Mouse (Mus musculus) gastrocnemius, adult 18-20 months (tissue): ENCODE measurements around the gene Ticam1. TPM values are rescaled to one million over a fixed set of nuclear protein-coding genes. Genes with fewer than 3 reads are reported as not detected.

Experiments used
- DNase-seq: peaks from one replicate; pipeline ENCODE4 v3.0.0; 2021; ENCODE audit warnings: low spot score
- long read RNA-seq, 2 experiments: library from polyadenylated mRNA; stranded (forward); transcript quantifications; one replicate each; pipeline ENCODE4 v2.0.0; 2021
- total RNA-seq, 2 experiments: library from RNA; stranded (reverse); gene quantifications; 2 replicates each; pipeline ENCODE4 v1.2.3; 2021

Gene Ticam1
- total RNA-seq, result 1 to 10 TPM; 2.0 to 2.5 TPM
- long read RNA-seq, experiment 1, partial matches to known transcripts, result 0 of 2 reads
- long read RNA-seq, experiment 1, other reads (novel, unspliced or antisense), result 0 of 2 reads
- long read RNA-seq, experiment 2, result 0 reads

DNA sequence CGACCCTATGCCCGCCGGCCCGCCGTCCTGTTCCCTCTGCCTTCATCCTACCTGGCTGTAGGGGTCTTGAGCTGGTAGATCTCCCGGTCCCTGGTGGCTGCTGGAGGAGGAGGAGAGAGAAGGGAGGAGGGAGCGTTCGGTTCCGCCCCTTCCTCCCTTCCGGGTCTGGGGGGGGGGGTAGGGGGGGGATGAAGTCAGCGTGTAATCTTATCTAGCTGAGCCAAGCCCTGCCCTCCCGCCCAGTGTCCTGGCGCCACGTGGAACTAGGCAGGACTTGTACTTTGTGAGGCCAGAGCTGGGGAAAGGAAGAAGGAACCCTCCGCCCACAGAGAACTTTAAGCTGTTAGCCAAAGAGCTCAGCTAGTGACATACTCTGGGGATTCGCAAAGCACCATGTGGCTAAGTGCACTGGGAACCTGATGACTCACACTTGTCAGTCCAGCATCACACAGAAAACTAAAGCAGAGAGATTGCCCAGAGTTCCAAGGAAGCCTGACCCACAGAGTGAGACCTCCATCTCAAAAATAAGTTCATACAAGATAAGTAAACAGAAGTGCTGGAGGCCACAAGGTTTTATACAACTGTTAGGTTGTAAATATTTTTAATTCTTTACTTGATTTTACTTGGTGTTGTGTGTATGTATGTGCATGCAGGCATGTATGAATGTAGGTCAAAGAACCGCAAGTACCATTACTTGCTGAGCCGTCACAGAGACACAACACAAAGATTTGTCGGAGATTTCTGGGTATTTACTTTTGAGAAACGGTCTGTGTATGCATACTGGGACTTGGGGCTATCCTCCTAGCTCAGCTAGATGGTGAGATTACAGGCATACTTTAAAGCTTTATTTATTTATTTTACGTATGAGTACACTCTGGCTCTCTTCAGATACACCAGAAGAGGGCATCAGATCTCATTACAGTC is at the start of gene Ticam1:
Gene Ticam1, minus strand, starts transcription at position 144 of the 924 bp plus-strand sequence.
- peak; percentile 94 for DNase-seq

- DNase-seq, result peak; percentile 99
These were observed 49.0 kb upstream of the Ticam1 start, which contains the start of gene Kdm4b for GRCm38 (mm10) chr17:56325450-56326152. Gene Kdm4b, plus strand, starts transcription at chr17:56326062.

GRCm38 (mm10) chr17:56324419-56324818 is 47.8 kb upstream of the Ticam1 start:
- DNase-seq, result no peak

- DNase-seq, result no peak
These were observed 32.8 kb upstream of the Ticam1 start for GRCm38 (mm10) chr17:56309191-56309945.

DNA sequence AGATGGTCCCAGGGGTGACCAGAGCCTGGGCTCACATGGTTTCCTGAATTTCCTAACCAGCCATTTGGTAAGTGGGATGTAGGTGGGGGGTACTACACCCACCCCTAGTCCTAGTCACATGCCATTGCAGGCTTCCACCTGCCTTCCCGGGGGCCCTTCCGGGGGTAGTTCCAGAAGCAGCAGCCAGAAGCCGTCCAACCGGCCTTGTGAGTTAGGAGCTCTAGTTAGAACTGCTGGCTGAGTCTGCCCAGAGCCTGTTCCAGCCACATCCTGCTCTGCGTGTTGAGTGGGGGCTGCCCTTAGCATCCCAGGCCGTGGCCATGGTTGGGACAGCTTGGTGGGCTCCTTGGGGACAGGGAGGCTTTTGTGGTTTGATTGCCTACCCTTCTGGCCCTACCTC is 31.5 kb upstream of the Ticam1 start:
- no peak for DNase-seq

DNA sequence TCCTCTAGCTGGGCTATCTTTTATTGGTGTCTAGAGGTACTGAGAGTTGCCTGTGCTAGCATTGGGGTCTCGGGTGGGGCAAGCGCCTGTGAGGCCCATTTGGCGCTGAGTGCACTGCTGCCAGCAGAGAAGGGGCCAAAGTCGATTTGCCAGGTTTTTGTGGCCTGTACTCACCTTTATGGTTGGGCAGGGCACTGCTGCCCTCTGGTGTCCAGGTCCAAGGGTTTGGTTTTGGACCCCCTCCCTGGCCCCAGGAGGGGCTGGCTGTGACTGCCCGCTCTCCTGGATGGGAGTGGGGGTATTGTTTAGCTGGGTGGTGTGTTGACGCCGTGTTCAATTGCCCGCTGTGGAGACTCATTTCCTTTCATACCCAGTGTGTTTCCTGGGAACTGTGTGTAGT is 29.2 kb upstream of the Ticam1 start:
- DNase-seq, result no peak

DNA sequence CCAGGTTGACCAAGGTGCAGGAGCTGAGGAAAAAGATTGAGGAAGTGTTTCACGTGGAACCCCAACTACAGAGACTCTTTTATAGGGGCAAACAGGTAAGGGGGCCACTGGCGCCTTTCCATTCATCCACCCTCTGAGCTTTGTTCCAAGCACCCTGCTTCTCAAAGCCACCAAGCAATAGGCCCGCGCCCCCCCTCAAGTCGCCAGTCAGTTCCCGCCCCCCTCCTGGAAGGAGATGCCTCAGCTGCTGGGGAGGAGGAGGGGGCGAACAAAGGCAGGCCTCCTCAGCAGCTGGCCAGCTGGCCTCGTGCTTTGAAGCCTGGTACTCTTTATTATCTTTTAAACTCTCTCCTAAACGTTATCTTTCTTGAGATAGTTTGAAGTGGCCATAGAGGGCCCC is 28.6 kb upstream of the Ticam1 start:
- DNase-seq, result no peak

GRCm38 (mm10) chr17:56304718-56305117 is 28.1 kb upstream of the Ticam1 start:
- DNase-seq, result no peak

DNA sequence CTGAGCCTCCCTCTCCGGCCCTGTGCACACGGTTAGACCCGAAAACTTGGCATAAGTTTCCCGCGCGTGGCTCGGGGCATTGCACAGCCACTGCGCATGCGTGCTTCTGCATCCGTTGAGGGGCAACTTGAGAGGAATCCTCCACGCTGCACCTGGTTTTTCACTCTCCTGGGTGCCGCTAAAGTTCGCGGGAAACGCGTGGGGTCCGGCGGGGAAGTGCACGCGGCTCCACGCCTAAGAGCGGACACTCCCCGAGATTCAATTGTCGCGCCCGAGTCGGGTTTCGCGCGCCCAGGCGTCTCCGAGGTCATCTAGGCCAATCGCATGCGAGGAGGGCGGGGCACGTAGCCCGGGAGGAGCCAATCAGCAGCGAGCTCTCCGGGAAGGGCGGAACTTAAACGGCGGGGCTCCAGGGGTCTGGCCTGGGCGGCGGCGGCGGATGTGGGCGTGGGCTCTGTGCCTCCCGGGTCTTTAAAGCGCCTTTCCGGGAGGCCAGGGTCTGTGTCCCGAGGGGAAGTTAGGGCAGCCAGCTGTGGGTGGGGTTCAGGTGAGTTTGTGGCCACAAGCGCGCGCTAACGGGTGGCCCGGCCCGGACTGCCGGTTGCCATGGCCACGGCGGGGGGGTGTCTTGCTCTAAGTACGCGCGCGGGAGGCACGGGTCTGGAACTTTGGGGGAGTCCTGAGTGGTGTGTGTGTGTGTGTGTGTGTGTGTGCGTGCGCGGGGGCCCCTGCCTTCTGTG is 27.4 kb upstream of the Ticam1 start:
- peak; percentile 95 for DNase-seq

- DNase-seq, result peak; percentile 56
These were observed 26.7 kb upstream of the Ticam1 start, which contains the start of gene Uhrf1 for GRCm38 (mm10) chr17:56303160-56303846. Gene Uhrf1, plus strand, starts transcription at chr17:56303321.

GRCm38 (mm10) chr17:56302363-56302996 is 25.9 kb upstream of the Ticam1 start:
- DNase-seq, result no peak

GRCm38 (mm10) chr17:56300186-56300585 is 23.6 kb upstream of the Ticam1 start, which contains the start of gene Arrdc5:
Gene Arrdc5, minus strand, starts transcription at chr17:56300286.
- no peak for DNase-seq

DNA sequence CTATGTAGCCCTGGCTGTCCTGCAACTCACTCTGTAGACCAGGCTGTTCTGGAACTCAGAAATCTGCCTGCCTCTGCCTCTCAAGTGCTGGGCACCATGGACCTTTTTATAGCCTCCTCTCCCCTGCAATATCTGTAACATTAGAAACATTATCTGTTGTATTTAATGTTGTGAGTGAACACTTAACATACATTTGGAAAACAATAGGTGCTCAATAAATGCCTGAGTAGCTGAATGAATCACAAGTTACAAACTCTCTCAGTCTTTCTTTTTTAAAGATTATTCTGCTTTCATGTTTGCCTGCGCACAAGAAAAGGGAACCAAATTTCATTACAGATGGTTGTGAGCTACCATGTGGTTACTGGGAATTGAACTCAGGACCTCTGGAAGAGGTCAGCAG is 21.7 kb upstream of the Ticam1 start:
- DNase-seq, result no peak

- no peak for DNase-seq
These were observed 19.6 kb upstream of the Ticam1 start for GRCm38 (mm10) chr17:56296201-56296600.

- DNase-seq, result no peak
These were observed 17.7 kb upstream of the Ticam1 start for GRCm38 (mm10) chr17:56294241-56294640.

DNA sequence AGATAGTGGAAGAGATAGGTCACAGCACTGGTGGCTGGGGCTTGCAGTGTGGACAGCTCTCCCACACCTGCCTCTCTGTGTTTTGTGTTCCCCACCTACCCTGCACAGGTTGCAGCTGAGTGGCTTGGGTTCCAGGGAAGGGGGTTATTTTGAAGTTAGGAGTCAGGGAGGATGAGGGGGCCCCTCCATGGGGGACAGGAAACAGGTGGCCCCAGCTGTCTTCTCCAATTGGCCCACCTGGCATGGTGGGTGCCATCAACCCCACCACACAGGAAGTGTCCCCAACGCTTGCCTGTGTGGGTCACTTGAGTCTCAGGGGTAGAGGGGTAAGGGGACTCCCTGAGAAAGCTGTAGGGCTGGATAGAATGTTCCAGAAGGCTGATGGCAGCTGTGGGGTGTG is 16.7 kb upstream of the Ticam1 start:
- DNase-seq, result no peak

DNA sequence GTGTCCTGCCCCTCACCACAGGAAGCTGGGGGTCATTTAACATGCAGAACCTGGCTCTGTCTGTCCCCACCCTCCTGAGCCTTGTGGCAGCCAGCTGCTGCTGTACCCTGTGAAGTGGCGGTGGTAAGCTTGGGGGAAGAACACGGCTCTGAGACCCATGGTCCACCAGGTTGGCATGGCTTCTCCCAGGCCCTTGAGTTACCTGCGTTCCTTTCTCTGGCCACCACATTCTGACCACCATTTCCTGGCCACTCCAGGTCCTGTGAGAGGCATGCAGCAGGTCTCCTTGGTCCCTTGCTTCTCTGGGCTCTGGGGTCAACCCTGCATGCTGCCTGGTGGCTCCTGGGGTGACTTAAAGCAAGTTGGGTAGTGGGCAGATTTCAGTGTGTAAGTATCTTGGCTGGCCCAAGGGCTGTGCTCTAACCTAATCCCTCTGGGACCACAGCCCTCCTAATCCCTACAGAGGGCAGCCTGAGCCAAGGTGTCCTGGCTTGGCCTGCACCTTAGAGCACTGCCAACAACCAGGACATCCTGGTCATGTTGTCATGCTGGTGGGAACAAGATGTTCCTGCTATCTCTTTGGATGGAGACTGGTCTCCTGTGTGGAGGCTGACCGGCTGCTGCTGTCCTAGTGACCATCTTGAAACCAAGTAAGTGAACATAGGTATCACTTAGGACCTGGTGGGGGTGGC is 16.1 kb upstream of the Ticam1 start, which contains the start of gene Plin3:
Gene Plin3, minus strand, starts transcription at position 343 of the 692 bp plus-strand sequence.
- DNase-seq, result peak; percentile 80

GRCm38 (mm10) chr17:56291826-56292475 is 15.4 kb upstream of the Ticam1 start:
- no peak for DNase-seq
